Comparison of ENCODE assay signal across 8 mouse cellular contexts in genomic region chr6:83762880-83763431, GRCm38 (mm10). TPM values are rescaled to one million over a fixed set of nuclear protein-coding genes. Genes with fewer than 3 reads are reported as not detected.
A peak's percentile ranks its signal among the peaks of the same experiment; 100 is the strongest.
DNase-seq lines count a peak whose midpoint lies in the region; ATAC-seq and TF ChIP-seq lines count a peak whose summit lies in the region.

No protein-coding gene starts in this region.

- H3K4me2 ChIP-seq in intestine, postnatal 0 days (replicated peaks; ENCODE audit: low read depth) = peak overlapping the region; percentile 57
- H3K4me2 ChIP-seq in liver, embryonic 15.5 days = peak overlapping the region; percentile 56
- H3K4me2 ChIP-seq in neural tube, embryonic 13.5 days = peak overlapping the region; percentile 48

- TF ChIP-seq CTCF in heart, adult 2 months (IDR thresholded peaks at IDR 0.05) = peak; percentile 21; the same call in 1 of the 2 replicates
- TF ChIP-seq CTCF in intestine, postnatal 0 days (IDR thresholded peaks at IDR 0.05; ENCODE audit: low read depth) = peak; percentile 53

- no peaks in the 10 kb centered on the region for H3K79me2 ChIP-seq in heart, adult 2 months (replicated peaks; ENCODE audit: control insufficient read depth, insufficient read depth, low read length)

- TF ChIP-seq POLR2A in heart, adult 2 months (IDR thresholded peaks at IDR 0.05; ENCODE audit: insufficient read depth, low read depth, low read length) = no peak

- peak overlapping the region; percentile 33 for H3K4me3 ChIP-seq in heart, adult 2 months
- peak overlapping the region; percentile 27 for H3K4me3 ChIP-seq in intestine, postnatal 0 days (ENCODE audit: low read depth, low read length)
- peak overlapping the region; percentile 23 for H3K4me3 ChIP-seq in liver, embryonic 15.5 days (replicated peaks)
- peak overlapping the region; percentile 23 for H3K4me3 ChIP-seq in neural tube, embryonic 13.5 days

- DNase-seq in urinary bladder, postnatal 14 days (ENCODE audit: low spot score) = peak; percentile 55
- DNase-seq in urinary bladder, postnatal 10 days (ENCODE audit: low spot score) = no peak
- DNase-seq in heart, adult 2 months = peak; percentile 31 to 36
- no peak for DNase-seq in c-Kit-positive CD71-positive TER-119-positive erythroid progenitor cells, embryonic 14.5 days (ENCODE audit: low spot score)
- DNase-seq in layer of hippocampus, postnatal 36 days = no peak

- H3K27me3 ChIP-seq in heart, adult 2 months (ENCODE audit: control insufficient read depth, insufficient read depth, low read length) = no peaks in the 10 kb centered on the region
- peaks cover 29% of the 10 kb centered on the region for H3K27me3 ChIP-seq in intestine, postnatal 0 days (replicated peaks; ENCODE audit: control insufficient read depth, insufficient read depth, low read length)
- H3K27me3 ChIP-seq in liver, embryonic 15.5 days = peaks cover 65% of the 10 kb centered on the region
- peaks cover 69% of the 10 kb centered on the region for H3K27me3 ChIP-seq in neural tube, embryonic 13.5 days

- no peak for TF ChIP-seq EP300 in heart, adult 2 months (IDR thresholded peaks at IDR 0.05; ENCODE audit: insufficient read depth, low read depth, low read length)

- H3K36me3 ChIP-seq in heart, adult 2 months (ENCODE audit: control insufficient read depth, insufficient read depth, low read length) = no peaks in the 10 kb centered on the region
- no peaks in the 10 kb centered on the region for H3K36me3 ChIP-seq in intestine, postnatal 0 days (ENCODE audit: control insufficient read depth, insufficient read depth)
- H3K36me3 ChIP-seq in liver, embryonic 15.5 days (replicated peaks) = no peaks in the 10 kb centered on the region
- H3K36me3 ChIP-seq in neural tube, embryonic 13.5 days = peaks cover 7% of the 10 kb centered on the region

- 6% methylated on average over 35 of the region's 35 CpGs for WGBS in heart, adult 2 months
- 1% methylated on average over 35 of the region's 35 CpGs for WGBS in intestine, postnatal 0 days
- 3% methylated on average over 35 of the region's 35 CpGs for WGBS in liver, embryonic 15.5 days (ENCODE audit: insufficient replicate concordance)
- 2% methylated on average over 35 of the region's 35 CpGs for WGBS in neural tube, embryonic 13.5 days

- peak overlapping the region; percentile 4 for H3K9ac ChIP-seq in heart, adult 2 months (ENCODE audit: low read depth, low read length)
- no peak overlapping the region for H3K9ac ChIP-seq in intestine, postnatal 0 days (ENCODE audit: low read depth, low read length)
- H3K9ac ChIP-seq in liver, embryonic 15.5 days = peak overlapping the region; percentile 4; the same call in 1 of the 2 replicates
- H3K9ac ChIP-seq in neural tube, embryonic 13.5 days = 0 out of 2 replicates have a peak overlapping the region, but pooled peaks have one; percentile 38

- peak; percentile 58 for ATAC-seq in intestine, postnatal 0 days
- 0 out of 2 replicates have a peak, but pooled peaks have one; percentile 25 for ATAC-seq in liver, embryonic 15.5 days (ENCODE audit: insufficient read depth)
- peak; percentile 45 for ATAC-seq in neural tube, embryonic 13.5 days (ENCODE audit: low read depth)

- no peaks in the 10 kb centered on the region for H3K9me3 ChIP-seq in intestine, postnatal 0 days (ENCODE audit: control insufficient read depth)
- H3K9me3 ChIP-seq in liver, embryonic 15.5 days (replicated peaks) = no peaks in the 10 kb centered on the region
- no peaks in the 10 kb centered on the region for H3K9me3 ChIP-seq in neural tube, embryonic 13.5 days

- no peak overlapping the region for H3K27ac ChIP-seq in heart, adult 2 months
- no peak overlapping the region for H3K27ac ChIP-seq in intestine, postnatal 0 days (ENCODE audit: low read depth, low read length)
- no peak overlapping the region for H3K27ac ChIP-seq in liver, embryonic 15.5 days (replicated peaks)
- H3K27ac ChIP-seq in neural tube, embryonic 13.5 days (replicated peaks) = no peak overlapping the region

- peaks cover 1% of the 10 kb centered on the region; the same call in 1 of the 2 replicates for H3K4me1 ChIP-seq in heart, adult 2 months (ENCODE audit: control insufficient read depth, insufficient read depth, low read length)
- 0 out of 2 replicates have a peak, but pooled peaks cover 5% of the 10 kb centered on the region for H3K4me1 ChIP-seq in intestine, postnatal 0 days (replicated peaks; ENCODE audit: control insufficient read depth, insufficient read depth, low read length)
- peaks cover 11% of the 10 kb centered on the region; the same call in 1 of the 2 replicates for H3K4me1 ChIP-seq in liver, embryonic 15.5 days (replicated peaks)
- H3K4me1 ChIP-seq in neural tube, embryonic 13.5 days (replicated peaks) = peaks cover 16% of the 10 kb centered on the region

- intact Hi-C loops in heart, adult 2 months (cut with DNase I) = no loop called here

RNA-seq across cellular contexts. Expression of gene Ankrd53, which starts 0.5 kb away (rescaled TPM):
- total RNA-seq in heart, adult 2 months (2021) = not detected
- 0.12 TPM in 1 of 2 replicates, not detected in the other for polyA plus RNA-seq in heart, adult 2 months (2012; rRNA removed)
- polyA plus RNA-seq in intestine, postnatal 0 days (2015; fragmentation: Nextera tagmentation; extraction: Ambion mirVana) = not detected in 2 replicates
- polyA plus RNA-seq in liver, embryonic 15.5 days (2015; fragmentation: Nextera tagmentation; extraction: Ambion mirVana) = not detected in 2 replicates
- polyA plus RNA-seq in neural tube, embryonic 13.5 days (2015; fragmentation: Nextera tagmentation; extraction: Ambion mirVana) = not detected in 2 replicates
- not detected for total RNA-seq in layer of hippocampus, postnatal 36 days (2021)

RNA-seq across cellular contexts. Expression of gene Tex261, which starts 12.7 kb away (rescaled TPM):
- 100 to 1,000 TPM in 1 of 2 experiments, 10 to 100 TPM in 1; 90.6 to 102 TPM for total RNA-seq in heart, adult 2 months (2021)
- 126 and 156 TPM in 2 replicates for polyA plus RNA-seq in heart, adult 2 months (2012; rRNA removed)
- polyA plus RNA-seq in intestine, postnatal 0 days (2015; fragmentation: Nextera tagmentation; extraction: Ambion mirVana) = 107 and 111 TPM in 2 replicates
- 42.3 and 44.0 TPM in 2 replicates for polyA plus RNA-seq in liver, embryonic 15.5 days (2015; fragmentation: Nextera tagmentation; extraction: Ambion mirVana)
- 66.4 and 66.7 TPM in 2 replicates for polyA plus RNA-seq in neural tube, embryonic 13.5 days (2015; fragmentation: Nextera tagmentation; extraction: Ambion mirVana)
- total RNA-seq in layer of hippocampus, postnatal 36 days (2021) = 10 to 100 TPM; 46.4 to 54.8 TPM

RNA-seq across cellular contexts. Expression of gene Atp6v1b1, which starts 20.2 kb away (rescaled TPM):
- not detected for total RNA-seq in heart, adult 2 months (2021)
- 1.4 TPM in 1 of 2 replicates, not detected in the other for polyA plus RNA-seq in heart, adult 2 months (2012; rRNA removed)
- polyA plus RNA-seq in intestine, postnatal 0 days (2015; fragmentation: Nextera tagmentation; extraction: Ambion mirVana) = not detected in 2 replicates
- not detected in 2 replicates for polyA plus RNA-seq in liver, embryonic 15.5 days (2015; fragmentation: Nextera tagmentation; extraction: Ambion mirVana)
- not detected in 2 replicates for polyA plus RNA-seq in neural tube, embryonic 13.5 days (2015; fragmentation: Nextera tagmentation; extraction: Ambion mirVana)
- total RNA-seq in layer of hippocampus, postnatal 36 days (2021) = under 1 TPM in 1 of 2 experiments, not detected in 1; 0.35 TPM

RNA-seq across cellular contexts. Expression of gene Nagk, which starts 31.8 kb away (rescaled TPM):
- total RNA-seq in heart, adult 2 months (2021) = 10 to 100 TPM; 16.1 to 18.3 TPM
- polyA plus RNA-seq in heart, adult 2 months (2012; rRNA removed) = 14.1 and 14.2 TPM in 2 replicates
- 116 and 134 TPM in 2 replicates for polyA plus RNA-seq in intestine, postnatal 0 days (2015; fragmentation: Nextera tagmentation; extraction: Ambion mirVana)
- 16.6 and 20.1 TPM in 2 replicates for polyA plus RNA-seq in liver, embryonic 15.5 days (2015; fragmentation: Nextera tagmentation; extraction: Ambion mirVana)
- 86.3 and 91.3 TPM in 2 replicates for polyA plus RNA-seq in neural tube, embryonic 13.5 days (2015; fragmentation: Nextera tagmentation; extraction: Ambion mirVana)
- 10 to 100 TPM; 40.7 to 42.2 TPM for total RNA-seq in layer of hippocampus, postnatal 36 days (2021)

RNA-seq across cellular contexts. Expression of gene Vax2, which starts 51.9 kb away (rescaled TPM):
- total RNA-seq in heart, adult 2 months (2021) = not detected
- not detected in 2 replicates for polyA plus RNA-seq in heart, adult 2 months (2012; rRNA removed)
- polyA plus RNA-seq in intestine, postnatal 0 days (2015; fragmentation: Nextera tagmentation; extraction: Ambion mirVana) = not detected in 2 replicates
- not detected in 2 replicates for polyA plus RNA-seq in liver, embryonic 15.5 days (2015; fragmentation: Nextera tagmentation; extraction: Ambion mirVana)
- 0.15 TPM in 1 of 2 replicates, not detected in the other for polyA plus RNA-seq in neural tube, embryonic 13.5 days (2015; fragmentation: Nextera tagmentation; extraction: Ambion mirVana)
- not detected for total RNA-seq in layer of hippocampus, postnatal 36 days (2021)

Comparison
In these comparisons a context has a peak if more than half of its experiments do, and no peak if none do; other contexts are left out.
1. DNase-seq: peak in urinary bladder, postnatal 14 days (single experiment) and heart, adult 2 months (2 of 2); none in urinary bladder, postnatal 10 days (single experiment), c-Kit-positive CD71-positive TER-119-positive erythroid progenitor cells, embryonic 14.5 days (single experiment) and layer of hippocampus, postnatal 36 days (0 of 2).
2. Peak in every context shown above with its lines, with median percentiles within 50 percentile points of each other: H3K4me3 ChIP-seq, ATAC-seq and H3K4me2 ChIP-seq.